Mouse (Mus musculus) limb, embryonic 14.5 days (tissue): Measurements from ENCODE around the gene Tsen54. TPM values are rescaled to one million over a fixed set of nuclear protein-coding genes. Genes with fewer than 3 reads are reported as not detected.

Experiments used
- ATAC-seq: fragments of 200-750 bp; cut with Nextera tagmentation; 2 replicates; pipeline ENCODE4 v1.8.0; 2017; ENCODE audit warnings: low read depth, moderate number of reproducible peaks, moderate TSS enrichment; ENCODE audit not compliant: low FRiP score
- DNase-seq: peaks from one replicate; pipeline ENCODE4 v3.0.0-alpha.2; 2015; ENCODE audit warnings: low spot score
- H3K27ac ChIP-seq: fragments of 300-500 bp; sonication (generic); replicated peaks from 2 replicates; pipeline ENCODE4 v1.5.1; 2014; ENCODE audit warnings: low read depth, mild to moderate bottlenecking, low read length, moderate library complexity, mixed read lengths
- H3K27me3 ChIP-seq: fragments of 300-500 bp; sonication (generic); 2 replicates; pipeline ENCODE4 v1.6.1; 2014; ENCODE audit warnings: low read length, mixed read lengths; ENCODE audit not compliant: control insufficient read depth, insufficient read depth
- H3K36me3 ChIP-seq: fragments of 300-500 bp; sonication (generic); 2 replicates; pipeline ENCODE4 v1.6.1; 2014; ENCODE audit warnings: mild to moderate bottlenecking, low read length, moderate library complexity, mixed read lengths; ENCODE audit not compliant: control insufficient read depth, insufficient read depth
- H3K4me1 ChIP-seq: fragments of 300-500 bp; sonication (generic); 2 replicates; pipeline ENCODE4 v1.6.1; 2014; ENCODE audit warnings: antibody characterized with exemption, low read length, mixed read lengths; ENCODE audit not compliant: control insufficient read depth, insufficient read depth
- H3K4me2 ChIP-seq: fragments of 300-500 bp; sonication (generic); replicated peaks from 2 replicates; pipeline ENCODE4 v1.6.1; 2014; ENCODE audit warnings: low read depth, mild to moderate bottlenecking, low read length, moderate library complexity; ENCODE audit not compliant: severe bottlenecking
- H3K4me3 ChIP-seq: fragments of 300-500 bp; sonication (generic); replicated peaks from 2 replicates; pipeline ENCODE4 v1.5.1; 2014; ENCODE audit warnings: low read length
- H3K9ac ChIP-seq: fragments of 300-500 bp; sonication (generic); 2 replicates; pipeline ENCODE4 v1.6.1; 2014; ENCODE audit warnings: mild to moderate bottlenecking, low read depth, low read length, moderate library complexity; ENCODE audit not compliant: severe bottlenecking
- H3K9me3 ChIP-seq: fragments of 300-500 bp; sonication (generic); 2 replicates; pipeline ENCODE4 v1.6.1; 2016; ENCODE audit warnings: low read length; ENCODE audit not compliant: control insufficient read depth
- POLR2A ChIP-seq: fragments of 200-500 bp; IDR thresholded peaks from 2 replicates; pipeline ENCODE4 v1.8.0; 2012; ENCODE audit warnings: inconsistent platforms, mild to moderate bottlenecking, moderate library complexity, borderline replicate concordance; ENCODE audit not compliant: insufficient read depth, insufficient read length; ENCODE audit errors: extremely low read depth
- WGBS: fragments of 180-500 bp; shearing (Covaris S2); extraction: QIAGEN DNeasy Blood & Tissue Kit; methylation state at CpG from one replicate; pipeline ENCODE4 v1.1.7; 2014; 5-methylcytosine and 5-hydroxymethylcytosine counted together
- polyA plus RNA-seq, 2 experiments: library from polyadenylated mRNA; depleted of rRNA in 1 of 2; stranded (reverse) in 1 of 2; unstranded in 1 of 2; fragments of >200 nt; fragmentation: Nextera tagmentation in 1 of 2; extraction: Ambion mirVana in 1 of 2; gene quantifications; 2 replicates each; pipeline versions ENCODE4 v1.2.1 to v1.2.3; 2012 to 2014

The Tsen54 gene
- polyA plus RNA-seq, 2 experiments, result 28.1 to 32.6 TPM

GRCm38 (mm10) chr11:115768896-115769295, 45.6 kb upstream of the Tsen54 start:
- Histone ChIP-seq H3K27ac (no peak overlapping the region), H3K36me3 (0 out of 2 replicates have a peak, but pooled peaks cover 3% of the 10 kb centered on the region), H3K9ac (no peak overlapping the region), H3K4me2 (no peak overlapping the region), H3K9me3 (no peaks in the 10 kb centered on the region), H3K4me1 (peaks cover 11% of the 10 kb centered on the region), H3K27me3 (no peaks in the 10 kb centered on the region), H3K4me3 (no peak overlapping the region)
- DNase-seq (no peak), ATAC-seq (no peak)
- 89% methylated on average over 3 of the region's 3 CpGs for whole genome bisulfite sequencing
- TF ChIP-seq POLR2A, result no peak

DNA sequence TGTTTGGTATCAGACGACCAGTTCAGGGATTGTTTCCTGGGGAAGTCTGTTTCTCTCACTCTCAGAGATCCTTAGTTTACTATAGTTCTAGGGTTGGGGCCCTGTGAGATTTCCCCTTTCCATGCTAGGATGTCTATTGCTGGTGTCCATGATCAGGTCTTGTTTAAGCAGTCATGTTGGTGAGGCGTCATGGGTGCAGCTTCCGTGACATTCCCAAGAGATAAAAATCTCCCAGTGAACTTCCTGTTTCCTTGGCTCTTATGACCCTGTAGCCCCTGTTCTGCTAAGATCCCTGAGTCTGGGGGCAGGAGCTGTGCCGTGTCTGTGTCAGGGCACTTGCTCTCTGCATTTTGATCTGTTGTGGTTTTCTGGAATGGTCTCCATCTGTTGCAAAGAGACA, 39.9 kb upstream of the Tsen54 start:
- WGBS, result 67% methylated on average over 4 of the region's 4 CpGs
- DNase-seq (no peak), ATAC-seq (no peak)
- no peaks in the 10 kb centered on the region for H3K27me3 ChIP-seq
- no peak for TF ChIP-seq POLR2A
- no peak overlapping the region for H3K27ac ChIP-seq
- no peak overlapping the region for H3K4me2 ChIP-seq
- H3K4me3 ChIP-seq, result no peak overlapping the region
- H3K9ac ChIP-seq, result no peak overlapping the region
- H3K4me1 ChIP-seq, result peaks cover 12% of the 10 kb centered on the region
- no peaks in the 10 kb centered on the region for H3K9me3 ChIP-seq
- H3K36me3 ChIP-seq, result 0 out of 2 replicates have a peak, but pooled peaks cover 8% of the 10 kb centered on the region

- H3K36me3 ChIP-seq, result peaks cover 8% of the 10 kb centered on the region; the same call in 1 of the 2 replicates
- H3K4me1 ChIP-seq, result peaks cover 15% of the 10 kb centered on the region
- DNase-seq (no peak), ATAC-seq (no peak)
- WGBS, result 29% methylated on average over 18 of the region's 18 CpGs
- H3K9me3 ChIP-seq, result no peaks in the 10 kb centered on the region
- 0 out of 2 replicates have a peak overlapping the region, but pooled peaks have one; percentile 12 for H3K9ac ChIP-seq
- H3K4me3 ChIP-seq, result no peak overlapping the region
- H3K27me3 ChIP-seq, result no peaks in the 10 kb centered on the region
- H3K27ac ChIP-seq, result no peak overlapping the region; the same call in 1 of the 2 replicates
- TF ChIP-seq POLR2A, result no peak
- H3K4me2 ChIP-seq, result no peak overlapping the region
These were observed 38.5 kb upstream of the Tsen54 start for GRCm38 (mm10) chr11:115775821-115776665.

- H3K27me3 ChIP-seq, result no peaks in the 10 kb centered on the region
- TF ChIP-seq POLR2A, result no peak
- H3K4me3 ChIP-seq, result no peak overlapping the region
- DNase-seq, result no peak
- peaks cover 8% of the 10 kb centered on the region; the same call in 1 of the 2 replicates for H3K36me3 ChIP-seq
- no peaks in the 10 kb centered on the region for H3K9me3 ChIP-seq
- ATAC-seq, result no peak
- no peak overlapping the region for H3K4me2 ChIP-seq
- H3K9ac ChIP-seq, result no peak overlapping the region
- H3K4me1 ChIP-seq, result peaks cover 15% of the 10 kb centered on the region
- 72% methylated on average over 9 of the region's 9 CpGs for WGBS
- no peak overlapping the region for H3K27ac ChIP-seq
These were observed 37.6 kb upstream of the Tsen54 start for GRCm38 (mm10) chr11:115776954-115777353.

GRCm38 (mm10) chr11:115777487-115778335, 36.8 kb upstream of the Tsen54 start:
- Histone ChIP-seq H3K27me3 (no peaks in the 10 kb centered on the region), H3K27ac (no peak overlapping the region), H3K4me2 (no peak overlapping the region), H3K9me3 (no peaks in the 10 kb centered on the region), H3K4me1 (peaks cover 15% of the 10 kb centered on the region), H3K4me3 (no peak overlapping the region), H3K9ac (no peak overlapping the region), H3K36me3 (peaks cover 6% of the 10 kb centered on the region; the same call in 1 of the 2 replicates)
- no peak for TF ChIP-seq POLR2A
- WGBS, result 79% methylated on average over 17 of the region's 17 CpGs
- DNase-seq (no peak), ATAC-seq (no peak)
